Mouse (Mus musculus): ENCODE results near the gene Tbc1d8b. TPM values are rescaled to one million over a fixed set of nuclear protein-coding genes. Genes with fewer than 3 reads are reported as not detected.

Tbc1d8b gene
- polyA plus RNA-seq (2014; fragmentation: Nextera tagmentation; extraction: Ambion mirVana), result 0.56 and 1.2 TPM in 2 replicates

DNA sequence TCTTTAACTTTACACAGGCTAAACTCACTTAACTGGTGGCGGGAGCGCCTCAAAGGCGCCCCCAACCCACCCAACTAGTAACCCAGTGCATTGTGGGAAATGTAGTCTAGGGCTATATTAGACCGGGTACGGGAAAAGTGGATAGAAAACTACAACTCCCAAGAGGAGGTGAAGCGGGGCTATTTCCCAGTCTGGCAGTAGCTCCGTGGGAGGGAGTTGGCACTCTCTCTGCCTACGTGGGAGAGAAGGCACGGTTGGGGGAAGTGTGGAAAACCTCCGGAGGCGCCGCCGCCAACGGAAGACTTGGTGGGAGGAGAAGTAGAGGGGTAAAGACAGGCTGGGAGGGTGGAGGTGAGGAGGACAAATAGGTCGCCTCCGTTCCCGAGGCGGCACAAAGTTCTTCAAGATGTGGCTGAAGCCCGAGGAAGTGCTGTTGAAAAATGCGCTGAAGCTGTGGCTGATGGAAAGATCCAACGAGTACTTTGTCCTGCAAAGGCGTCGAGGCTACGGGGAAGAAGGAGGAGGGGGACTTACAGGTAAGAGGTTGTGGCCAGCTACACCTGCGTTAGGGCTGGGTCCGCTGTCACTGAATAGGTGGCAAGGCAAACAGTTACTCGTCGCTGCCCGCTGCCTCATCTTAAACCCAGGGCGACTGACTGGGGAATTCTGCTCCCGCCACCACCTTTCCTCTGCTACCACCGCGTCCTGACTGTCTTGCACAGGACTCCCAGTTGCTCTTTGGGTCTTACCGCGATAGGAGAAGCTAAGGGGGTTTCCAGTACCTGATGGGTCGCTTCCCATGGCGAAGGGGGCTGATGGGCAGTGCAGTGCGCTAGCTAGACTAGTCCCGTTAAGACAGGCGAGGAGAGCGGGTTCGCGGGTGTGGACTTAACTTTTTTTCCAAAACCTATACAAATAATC, at the start of gene Tbc1d8b:
Gene Tbc1d8b (plus strand): TSS at position 222 of the 921 bp plus-strand sequence.
- Histone ChIP-seq H3K36me3 (ENCODE audit: control insufficient read depth, insufficient read depth, low read length) (no peaks in the 10 kb centered on the region), H3K9me3 (ENCODE audit: control insufficient read depth, low read length) (no peaks in the 10 kb centered on the region), H3K4me3 (ENCODE audit: low read depth, low read length) (peak within 1 kb of the TSS; percentile 45), H3K9ac (ENCODE audit: low read length) (peak within 1 kb of the TSS; percentile 54), H3K4me1 (replicated peaks; ENCODE audit: control insufficient read depth, insufficient read depth, low read length) (no peaks in the 10 kb centered on the region), H3K27ac (ENCODE audit: low read depth, low read length) (no peak within 1 kb of the TSS), H3K27me3 (ENCODE audit: control insufficient read depth, insufficient read depth, low read length) (no peaks in the 10 kb centered on the region; the same call in none of the 2 replicates), H3K4me2 (ENCODE audit: low read depth, low read length, severe bottlenecking) (peak within 1 kb of the TSS; percentile 58)
- WGBS, result 15% methylated on average over 43 of the region's 43 CpGs
- ATAC-seq (replicated peaks; ENCODE audit: low FRiP score) (peak; percentile 99), DNase-seq (ENCODE audit: low spot score) (peak; percentile 75)

DNA sequence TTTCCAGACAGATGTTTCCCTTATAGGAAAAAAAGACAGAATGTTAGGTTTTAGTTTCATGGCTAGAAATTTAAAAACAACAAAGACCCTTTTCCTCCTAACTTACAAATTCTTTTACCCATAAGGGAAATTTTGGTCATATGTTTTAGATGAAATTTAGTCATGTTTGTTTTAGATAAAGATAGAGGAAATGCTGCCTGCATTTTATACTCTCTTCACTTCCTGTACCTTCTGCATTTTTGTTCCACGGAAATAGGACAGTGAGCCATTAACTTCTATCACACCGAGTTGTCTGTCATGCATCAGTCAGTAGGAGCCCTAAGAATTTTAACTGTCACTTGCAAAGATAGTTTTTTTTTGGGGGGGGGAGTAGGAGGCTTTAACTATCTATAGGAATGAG, 45.1 kb upstream of the Tbc1d8b start:
- no peaks in the 10 kb centered on the region for H3K9me3 ChIP-seq (ENCODE audit: control insufficient read depth, low read length)
- no peak overlapping the region for H3K27ac ChIP-seq (ENCODE audit: low read depth, low read length)
- H3K9ac ChIP-seq (ENCODE audit: low read length), result no peak overlapping the region
- H3K36me3 ChIP-seq (ENCODE audit: control insufficient read depth, insufficient read depth, low read length), result no peaks in the 10 kb centered on the region
- no peaks in the 10 kb centered on the region for H3K27me3 ChIP-seq (ENCODE audit: control insufficient read depth, insufficient read depth, low read length)
- H3K4me1 ChIP-seq (replicated peaks; ENCODE audit: control insufficient read depth, insufficient read depth, low read length), result no peaks in the 10 kb centered on the region
- no peak overlapping the region for H3K4me2 ChIP-seq (ENCODE audit: low read depth, low read length, severe bottlenecking)
- DNase-seq (ENCODE audit: low spot score), result no peak
- WGBS, result 81% methylated on average over 2 of the region's 2 CpGs
- no peak overlapping the region for H3K4me3 ChIP-seq (ENCODE audit: low read depth, low read length)
- no peak for ATAC-seq (replicated peaks; ENCODE audit: low FRiP score)

DNA sequence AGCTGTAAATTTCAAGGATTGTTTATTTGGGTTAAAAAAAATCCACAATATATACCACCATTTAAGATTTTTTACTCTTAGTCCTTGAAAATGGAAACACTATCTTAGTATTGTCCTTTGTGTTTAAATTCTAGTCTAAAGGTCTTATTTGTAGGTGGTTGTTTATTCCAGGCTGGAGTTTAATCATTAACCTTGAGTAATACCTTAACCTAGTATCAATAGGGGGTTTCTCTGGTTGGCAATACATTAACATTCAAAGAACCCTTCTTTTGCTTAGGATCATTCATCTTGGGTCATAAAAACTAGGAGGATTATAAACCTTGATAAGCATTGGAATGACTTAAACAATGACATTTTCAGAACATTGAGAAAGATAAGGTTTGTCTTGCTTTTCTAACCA, 44.4 kb upstream of the Tbc1d8b start:
- no peak overlapping the region for H3K9ac ChIP-seq (ENCODE audit: low read length)
- no peak for ATAC-seq (replicated peaks; ENCODE audit: low FRiP score)
- no peaks in the 10 kb centered on the region for H3K27me3 ChIP-seq (ENCODE audit: control insufficient read depth, insufficient read depth, low read length)
- H3K4me1 ChIP-seq (replicated peaks; ENCODE audit: control insufficient read depth, insufficient read depth, low read length), result no peaks in the 10 kb centered on the region
- no peak overlapping the region for H3K27ac ChIP-seq (ENCODE audit: low read depth, low read length)
- no peak overlapping the region for H3K4me3 ChIP-seq (ENCODE audit: low read depth, low read length)
- DNase-seq (ENCODE audit: low spot score), result no peak
- H3K9me3 ChIP-seq (ENCODE audit: control insufficient read depth, low read length), result no peaks in the 10 kb centered on the region
- no peaks in the 10 kb centered on the region for H3K36me3 ChIP-seq (ENCODE audit: control insufficient read depth, insufficient read depth, low read length)
- no peak overlapping the region for H3K4me2 ChIP-seq (ENCODE audit: low read depth, low read length, severe bottlenecking)

DNA sequence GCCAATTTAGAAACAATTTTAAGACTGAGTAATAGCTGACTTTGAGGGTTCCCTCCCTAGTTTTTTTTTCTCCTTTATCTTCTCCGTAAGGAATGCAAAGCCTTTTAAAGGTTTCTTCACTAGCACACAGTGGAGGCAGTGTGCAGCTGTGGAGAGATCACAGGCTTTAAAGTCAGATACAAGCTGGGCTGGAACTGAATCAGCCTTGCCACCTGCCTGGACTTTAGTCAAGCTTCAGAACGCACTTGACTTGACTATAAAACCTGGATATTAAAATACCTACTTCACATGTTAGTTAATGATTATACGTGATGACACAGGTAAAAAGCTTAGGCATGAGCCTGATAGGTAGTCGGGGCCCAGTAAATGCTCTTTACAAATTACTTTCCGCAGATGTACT, 32.6 kb upstream of the Tbc1d8b start:
- no peak overlapping the region for H3K4me2 ChIP-seq (ENCODE audit: low read depth, low read length, severe bottlenecking)
- H3K27ac ChIP-seq (ENCODE audit: low read depth, low read length), result no peak overlapping the region
- H3K36me3 ChIP-seq (ENCODE audit: control insufficient read depth, insufficient read depth, low read length), result no peaks in the 10 kb centered on the region
- no peak overlapping the region for H3K9ac ChIP-seq (ENCODE audit: low read length)
- peaks cover 2% of the 10 kb centered on the region; the same call in 1 of the 2 replicates for H3K27me3 ChIP-seq (ENCODE audit: control insufficient read depth, insufficient read depth, low read length)
- no peak overlapping the region for H3K4me3 ChIP-seq (ENCODE audit: low read depth, low read length)
- 80% methylated on average over 5 of the region's 5 CpGs for WGBS
- no peaks in the 10 kb centered on the region for H3K4me1 ChIP-seq (replicated peaks; ENCODE audit: control insufficient read depth, insufficient read depth, low read length)
- ATAC-seq (replicated peaks; ENCODE audit: low FRiP score) (no peak), DNase-seq (ENCODE audit: low spot score) (no peak)
- H3K9me3 ChIP-seq (ENCODE audit: control insufficient read depth, low read length), result no peaks in the 10 kb centered on the region

DNA sequence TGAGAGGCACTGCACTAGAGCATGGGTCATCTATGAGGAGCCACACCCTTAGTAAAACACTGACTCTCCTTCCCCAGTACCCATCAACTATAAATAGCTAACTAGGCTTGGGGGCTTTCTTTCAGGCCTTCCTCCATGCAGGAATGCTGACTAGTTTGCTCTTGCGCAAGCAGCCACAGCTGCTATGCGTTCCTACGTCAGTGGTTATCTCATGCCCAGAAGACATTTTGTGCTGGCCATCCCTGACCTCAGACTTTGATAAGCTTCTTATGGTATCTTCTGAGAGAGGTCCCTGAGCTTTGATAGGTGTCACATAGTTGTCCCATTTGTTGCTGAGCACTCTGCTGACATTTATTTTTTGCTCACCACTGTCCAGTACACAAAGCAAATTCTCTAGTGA, 31.5 kb upstream of the Tbc1d8b start:
- H3K27me3 ChIP-seq (ENCODE audit: control insufficient read depth, insufficient read depth, low read length), result peaks cover 2% of the 10 kb centered on the region; the same call in 1 of the 2 replicates
- no peaks in the 10 kb centered on the region for H3K36me3 ChIP-seq (ENCODE audit: control insufficient read depth, insufficient read depth, low read length)
- H3K4me1 ChIP-seq (replicated peaks; ENCODE audit: control insufficient read depth, insufficient read depth, low read length), result no peaks in the 10 kb centered on the region
- WGBS, result 91% methylated on average over 3 of the region's 3 CpGs
- no peak overlapping the region for H3K4me3 ChIP-seq (ENCODE audit: low read depth, low read length)
- H3K9ac ChIP-seq (ENCODE audit: low read length), result no peak overlapping the region
- DNase-seq (ENCODE audit: low spot score) (no peak), ATAC-seq (replicated peaks; ENCODE audit: low FRiP score) (no peak)
- H3K4me2 ChIP-seq (ENCODE audit: low read depth, low read length, severe bottlenecking), result no peak overlapping the region
- H3K9me3 ChIP-seq (ENCODE audit: control insufficient read depth, low read length), result no peaks in the 10 kb centered on the region
- no peak overlapping the region for H3K27ac ChIP-seq (ENCODE audit: low read depth, low read length)

DNA sequence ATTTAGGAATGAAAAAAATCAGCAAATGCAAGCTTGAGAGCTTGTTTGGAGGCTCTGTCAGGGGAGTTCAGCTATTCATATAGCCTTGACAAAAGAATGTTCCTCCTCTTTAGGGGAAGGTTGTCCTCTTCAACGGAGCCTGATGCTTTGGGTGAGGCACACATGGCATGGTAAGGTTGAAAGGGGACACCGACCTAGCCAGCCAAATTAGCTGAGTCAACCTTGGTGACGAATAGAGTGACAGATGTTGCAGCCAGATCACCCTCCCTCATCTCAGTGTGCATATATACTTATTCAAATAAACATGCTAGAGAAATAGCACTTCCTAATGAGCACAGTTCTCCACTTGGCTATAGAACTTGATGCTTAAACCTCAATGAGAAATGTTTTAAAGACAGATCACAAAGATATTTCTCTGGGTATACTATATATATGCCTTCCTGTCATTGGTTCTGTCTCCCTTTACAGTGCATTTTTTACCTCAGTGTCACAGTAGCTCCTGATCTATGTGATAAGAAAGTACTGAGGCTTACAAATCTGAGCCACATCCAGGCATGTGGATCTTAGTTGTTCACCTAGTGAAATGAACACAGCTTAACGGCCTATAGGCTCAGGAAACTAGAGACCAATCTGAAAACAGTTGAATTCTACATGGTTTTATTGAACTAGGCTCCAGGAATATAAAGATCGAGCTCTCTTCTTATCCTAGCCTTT, 30.3 kb upstream of the Tbc1d8b start:
- H3K27me3 ChIP-seq (ENCODE audit: control insufficient read depth, insufficient read depth, low read length), result peaks cover 2% of the 10 kb centered on the region; the same call in 1 of the 2 replicates
- 79% methylated on average over 5 of the region's 5 CpGs for WGBS
- ATAC-seq (replicated peaks; ENCODE audit: low FRiP score), result no peak

DNA sequence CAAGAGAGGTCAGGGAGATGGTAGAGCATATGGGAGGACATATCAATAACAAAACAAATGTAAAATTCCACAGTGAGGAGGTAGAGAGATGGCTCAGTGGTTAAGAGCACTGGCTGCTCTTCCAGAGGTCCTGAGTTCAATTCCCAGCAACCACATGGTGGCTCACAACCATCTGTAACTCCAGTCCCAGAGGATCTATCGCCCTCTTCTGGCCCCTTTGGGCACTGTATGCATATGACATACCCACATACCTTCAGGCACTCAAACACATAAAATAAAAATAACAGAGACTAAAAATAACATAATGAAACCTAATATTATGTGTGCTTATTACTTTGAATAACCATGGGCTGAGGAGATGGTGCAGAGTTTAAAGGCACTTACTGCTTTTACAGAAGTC, 22.7 kb upstream of the Tbc1d8b start:
- H3K27ac ChIP-seq (ENCODE audit: low read depth, low read length), result no peak overlapping the region
- H3K4me3 ChIP-seq (ENCODE audit: low read depth, low read length), result no peak overlapping the region
- 82% methylated on average over 1 of the region's 1 CpGs for WGBS
- DNase-seq (ENCODE audit: low spot score), result no peak
- ATAC-seq (replicated peaks; ENCODE audit: low FRiP score), result no peak
- no peak overlapping the region for H3K4me2 ChIP-seq (ENCODE audit: low read depth, low read length, severe bottlenecking)
- no peak overlapping the region for H3K9ac ChIP-seq (ENCODE audit: low read length)
- H3K36me3 ChIP-seq (ENCODE audit: control insufficient read depth, insufficient read depth, low read length), result no peaks in the 10 kb centered on the region
- no peaks in the 10 kb centered on the region for H3K27me3 ChIP-seq (ENCODE audit: control insufficient read depth, insufficient read depth, low read length)
- no peaks in the 10 kb centered on the region for H3K9me3 ChIP-seq (ENCODE audit: control insufficient read depth, low read length)
- no peaks in the 10 kb centered on the region for H3K4me1 ChIP-seq (replicated peaks; ENCODE audit: control insufficient read depth, insufficient read depth, low read length)

More for the DNA sequence above, 30.3 kb upstream of the Tbc1d8b start:
- no peak overlapping the region for H3K4me2 ChIP-seq (ENCODE audit: low read depth, low read length, severe bottlenecking)
- no peak for DNase-seq (ENCODE audit: low spot score)
- H3K9ac ChIP-seq (ENCODE audit: low read length), result no peak overlapping the region
- no peak overlapping the region for H3K4me3 ChIP-seq (ENCODE audit: low read depth, low read length)
- no peaks in the 10 kb centered on the region for H3K36me3 ChIP-seq (ENCODE audit: control insufficient read depth, insufficient read depth, low read length)
- H3K27ac ChIP-seq (ENCODE audit: low read depth, low read length), result no peak overlapping the region
- H3K4me1 ChIP-seq (replicated peaks; ENCODE audit: control insufficient read depth, insufficient read depth, low read length), result no peaks in the 10 kb centered on the region
- H3K9me3 ChIP-seq (ENCODE audit: control insufficient read depth, low read length), result no peaks in the 10 kb centered on the region

DNA sequence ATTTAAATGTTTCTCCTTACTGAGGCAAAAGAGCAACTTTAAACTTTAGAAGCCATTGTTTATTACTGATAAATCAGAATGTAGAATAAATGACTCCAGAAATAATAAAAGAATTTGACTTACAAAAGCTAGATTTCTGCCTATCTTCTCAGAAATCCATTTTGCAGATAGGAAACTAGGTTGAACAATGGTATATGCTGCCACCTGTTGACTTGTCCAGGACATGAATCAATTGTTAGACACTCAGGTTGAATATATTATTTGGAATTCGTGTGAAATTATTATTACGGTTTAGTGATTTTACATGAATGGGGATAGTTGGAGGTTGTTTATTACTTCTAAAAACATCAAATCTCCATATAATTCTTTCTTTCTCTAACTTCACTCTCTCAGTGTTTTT, 19.0 kb upstream of the Tbc1d8b start:
- no peak for DNase-seq (ENCODE audit: low spot score)
- no peaks in the 10 kb centered on the region for H3K9me3 ChIP-seq (ENCODE audit: control insufficient read depth, low read length)
- no peaks in the 10 kb centered on the region for H3K36me3 ChIP-seq (ENCODE audit: control insufficient read depth, insufficient read depth, low read length)
- no peaks in the 10 kb centered on the region for H3K4me1 ChIP-seq (replicated peaks; ENCODE audit: control insufficient read depth, insufficient read depth, low read length)
- no peaks in the 10 kb centered on the region for H3K27me3 ChIP-seq (ENCODE audit: control insufficient read depth, insufficient read depth, low read length)
- H3K9ac ChIP-seq (ENCODE audit: low read length), result no peak overlapping the region
- no peak overlapping the region for H3K27ac ChIP-seq (ENCODE audit: low read depth, low read length)
- H3K4me3 ChIP-seq (ENCODE audit: low read depth, low read length), result no peak overlapping the region
- ATAC-seq (replicated peaks; ENCODE audit: low FRiP score), result no peak
- 86% methylated on average over 2 of the region's 2 CpGs for WGBS
- H3K4me2 ChIP-seq (ENCODE audit: low read depth, low read length, severe bottlenecking), result no peak overlapping the region
